Mouse (Mus musculus) megakaryocyte, embryonic 14.5 days (primary cell): Measurements from ENCODE around the gene 4930404H24Rik. TPM values are rescaled to one million over a fixed set of nuclear protein-coding genes. Genes with fewer than 3 reads are reported as not detected.

Experiments
- H3K27me3 ChIP-seq: replicated peaks from 2 replicates; pipeline ENCODE3; 2012; ENCODE audit warnings: inconsistent platforms
- H3K36me3 ChIP-seq: replicated peaks from 2 replicates; pipeline ENCODE3; 2012; ENCODE audit warnings: low read length, inconsistent platforms, mixed read lengths
- H3K4me1 ChIP-seq: 2 replicates; pipeline ENCODE4 v1.6.1; 2012; ENCODE audit warnings: inconsistent platforms
- H3K4me3 ChIP-seq: replicated peaks from 2 replicates; pipeline ENCODE3; 2012; ENCODE audit warnings: moderate library complexity, mild to moderate bottlenecking, inconsistent platforms
- H3K9me3 ChIP-seq: 2 replicates; pipeline ENCODE4 v1.6.1; 2012; ENCODE audit warnings: inconsistent platforms
- FLI1 ChIP-seq: IDR thresholded peaks from 2 replicates; pipeline ENCODE4 v1.6.1; 2012; ENCODE audit warnings: low read length, inconsistent platforms, mixed read lengths
- GATA1 ChIP-seq: IDR thresholded peaks from 3 replicates; pipeline ENCODE4 v1.6.1; 2012; ENCODE audit warnings: mixed read lengths, low read length, inconsistent platforms, borderline replicate concordance
- polyA plus RNA-seq: library from polyadenylated mRNA; stranded (reverse); fragments of >175 nt; gene quantifications from 2 replicates; pipeline ENCODE4 v1.2.3, GENCODE M21; 2012; ENCODE audit warnings: low replicate concordance; ENCODE audit not compliant: insufficient read depth

4930404H24Rik gene
- polyA plus RNA-seq, 1 experiment: 0.54 TPM

DNA sequence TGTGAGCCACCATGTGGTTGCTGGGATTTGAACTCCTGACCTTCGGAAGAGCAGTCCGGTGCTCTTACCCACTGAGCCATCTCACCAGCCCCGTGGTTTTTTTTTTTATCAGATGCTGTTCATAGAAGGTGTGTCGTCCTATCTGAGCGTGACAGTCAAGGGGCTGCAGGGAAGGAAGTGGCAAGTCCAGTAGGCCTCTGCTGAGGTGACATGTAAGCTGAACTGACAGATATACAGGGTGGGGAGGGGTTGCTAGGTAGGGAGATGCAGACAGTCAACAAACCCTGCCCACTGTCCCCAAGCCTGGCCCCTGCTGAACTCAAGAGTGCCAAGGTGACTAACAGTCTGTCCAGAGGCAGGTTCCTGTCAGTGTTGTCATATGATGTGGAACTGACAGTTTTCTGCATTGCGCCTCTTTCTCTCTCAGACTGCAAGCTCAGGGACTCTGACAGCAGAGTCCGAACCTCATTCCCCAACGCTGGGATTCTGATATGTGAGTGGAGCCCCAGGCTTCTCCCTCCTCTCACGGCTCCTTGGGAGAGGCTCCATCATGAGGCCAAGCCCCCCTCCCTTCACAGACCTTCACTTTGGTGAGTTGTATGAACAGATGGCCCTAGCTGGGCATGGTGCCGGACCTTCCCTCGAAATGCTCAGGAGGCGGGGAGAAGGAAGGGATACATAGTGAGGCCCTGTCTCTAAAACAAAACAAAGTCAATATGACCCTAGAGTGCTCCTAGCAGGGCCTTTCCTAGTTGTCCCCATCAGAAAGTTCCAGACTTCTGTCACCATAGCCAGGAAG lies 38.4 kb upstream of the 4930404H24Rik start:
- Histone ChIP-seq H3K27me3 (no peaks in the 10 kb centered on the region), H3K9me3 (no peaks in the 10 kb centered on the region), H3K4me3 (no peak overlapping the region), H3K4me1 (peaks cover 80% of the 10 kb centered on the region), H3K36me3 (peaks cover 88% of the 10 kb centered on the region)
- TF ChIP-seq FLI1: no peak
- no peak for TF ChIP-seq GATA1

DNA sequence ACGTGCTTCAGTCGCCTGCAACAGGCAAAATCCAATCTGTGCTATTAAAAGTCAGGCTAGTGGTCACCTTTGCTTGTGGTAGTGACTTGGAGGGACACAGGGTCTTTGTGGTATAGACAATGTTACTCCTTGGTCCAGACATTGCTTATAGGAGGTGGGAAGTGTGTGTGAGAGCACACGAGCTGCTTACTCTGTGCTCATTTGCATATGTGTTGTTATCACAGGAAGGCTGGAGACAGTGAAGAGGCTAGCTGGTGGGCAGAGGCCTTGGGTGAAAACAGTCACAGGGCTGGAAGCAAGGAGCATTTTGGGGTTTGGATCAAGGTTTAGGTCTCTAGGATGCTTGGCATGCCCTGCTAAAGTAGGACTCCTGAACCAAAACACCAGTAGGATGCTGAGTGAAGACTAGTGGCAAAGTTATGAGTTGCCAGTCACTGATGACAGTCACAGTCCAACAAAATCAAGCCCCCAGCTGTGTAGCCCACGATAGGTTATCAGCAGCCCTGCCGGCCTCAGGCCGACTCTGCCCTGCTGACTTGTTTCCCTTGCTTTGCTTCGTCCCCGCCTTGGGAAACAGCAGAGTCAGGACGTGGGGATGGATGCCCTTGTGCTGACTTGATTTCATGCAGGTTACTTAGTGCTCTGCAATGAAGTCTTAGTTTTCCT lies 37.6 kb upstream of the 4930404H24Rik start:
- Histone ChIP-seq H3K9me3 (no peaks in the 10 kb centered on the region), H3K36me3 (peaks cover 89% of the 10 kb centered on the region), H3K27me3 (no peaks in the 10 kb centered on the region), H3K4me1 (peaks cover 84% of the 10 kb centered on the region), H3K4me3 (no peak overlapping the region)
- TF ChIP-seq GATA1: no peak
- no peak for TF ChIP-seq FLI1

DNA sequence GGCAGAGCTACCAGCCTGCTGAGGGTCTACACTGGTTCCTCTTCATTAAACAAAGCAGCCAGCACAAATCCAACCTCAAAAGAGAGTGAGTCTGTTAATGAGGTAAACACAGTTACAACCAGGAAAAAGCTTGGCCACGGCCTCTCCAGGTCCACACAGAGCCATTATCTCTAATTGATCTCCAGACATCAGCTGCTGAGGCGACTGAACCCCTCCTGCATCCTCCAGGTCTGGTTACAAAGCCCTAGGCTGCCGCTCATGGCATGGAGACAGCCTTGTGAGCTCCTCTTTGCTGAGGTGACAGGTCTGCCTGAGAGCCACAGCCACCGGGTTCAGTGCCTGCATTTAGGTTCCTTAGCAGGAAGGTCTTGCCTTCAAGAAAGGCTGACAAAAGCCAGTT lies 35.1 kb upstream of the 4930404H24Rik start:
- H3K36me3 ChIP-seq: peaks cover 99% of the 10 kb centered on the region
- no peaks in the 10 kb centered on the region for H3K27me3 ChIP-seq
- TF ChIP-seq FLI1 (no peak), GATA1 (no peak)
- no peaks in the 10 kb centered on the region for H3K9me3 ChIP-seq
- peak overlapping the region; percentile 47 for H3K4me3 ChIP-seq
- peaks cover 98% of the 10 kb centered on the region for H3K4me1 ChIP-seq

DNA sequence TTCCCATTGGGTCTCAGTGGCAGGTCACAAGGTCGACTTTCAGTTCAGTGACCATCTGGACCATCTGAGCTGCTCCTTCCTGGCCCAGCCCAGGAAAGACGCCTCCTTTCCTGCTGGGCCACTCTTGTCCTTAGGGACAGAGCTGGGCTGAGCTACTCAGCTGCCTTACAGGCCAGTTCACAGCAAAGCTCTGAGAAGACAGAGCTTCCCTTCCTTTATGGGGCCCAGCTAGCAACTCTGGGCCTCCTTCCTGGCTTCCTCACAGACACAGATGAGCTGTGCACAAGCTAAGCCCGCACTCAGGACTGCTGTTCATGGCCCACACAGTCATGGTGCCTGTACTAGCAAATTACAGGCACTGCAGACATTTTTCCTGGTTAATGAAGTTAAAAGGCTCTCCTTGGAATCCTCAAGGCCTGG lies 34.6 kb upstream of the 4930404H24Rik start:
- Histone ChIP-seq H3K36me3 (peaks cover 99% of the 10 kb centered on the region), H3K4me1 (peaks cover 98% of the 10 kb centered on the region), H3K9me3 (no peaks in the 10 kb centered on the region), H3K27me3 (no peaks in the 10 kb centered on the region), H3K4me3 (peak overlapping the region; percentile 51)
- TF ChIP-seq FLI1 (no peak), GATA1 (no peak)

DNA sequence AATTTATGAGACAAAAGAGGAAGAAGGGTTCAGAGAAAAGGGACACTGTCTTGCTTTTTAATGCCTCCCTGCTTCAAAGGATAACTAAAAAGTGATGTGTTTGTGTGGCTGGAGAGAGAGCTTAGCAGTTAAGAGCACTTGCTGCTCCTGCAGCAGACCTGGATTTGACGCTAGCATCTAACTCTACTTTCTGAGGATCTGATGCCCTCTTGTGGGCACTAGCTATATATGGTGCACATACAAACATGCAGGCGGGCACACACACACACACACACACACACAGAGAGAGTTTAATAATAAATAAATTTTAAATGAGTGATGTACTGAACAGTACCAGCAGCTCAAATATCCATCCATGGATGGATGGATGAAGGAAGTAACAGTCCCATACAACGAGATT lies 29.3 kb upstream of the 4930404H24Rik start:
- Histone ChIP-seq H3K4me1 (peaks cover 80% of the 10 kb centered on the region), H3K9me3 (no peaks in the 10 kb centered on the region), H3K27me3 (no peaks in the 10 kb centered on the region), H3K36me3 (peaks cover 96% of the 10 kb centered on the region), H3K4me3 (no peak overlapping the region)
- no peak for TF ChIP-seq GATA1
- TF ChIP-seq FLI1: no peak

DNA sequence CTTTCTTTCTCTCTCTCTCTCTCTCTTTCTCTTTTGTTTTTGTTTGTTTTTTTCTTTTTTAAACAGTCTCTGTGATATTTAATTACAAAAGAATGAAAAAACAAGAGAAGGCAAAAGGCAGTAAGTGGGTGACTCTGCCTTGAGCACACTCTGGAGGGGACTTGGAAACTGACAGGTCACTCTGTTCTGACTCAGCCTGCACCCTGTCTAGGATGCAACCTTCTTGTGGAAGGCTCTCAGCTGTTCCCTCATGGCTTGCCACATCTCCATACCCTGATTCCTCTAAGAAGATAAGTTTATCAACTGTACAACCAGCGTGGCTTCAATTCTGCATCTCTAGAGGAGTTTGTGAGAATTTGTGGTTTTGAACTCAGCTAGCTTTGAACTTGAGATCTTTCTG lies 25.2 kb upstream of the 4930404H24Rik start:
- Histone ChIP-seq H3K36me3 (peaks cover 96% of the 10 kb centered on the region), H3K4me1 (peaks cover 79% of the 10 kb centered on the region), H3K27me3 (no peaks in the 10 kb centered on the region), H3K4me3 (no peak overlapping the region), H3K9me3 (no peaks in the 10 kb centered on the region)
- no peak for TF ChIP-seq FLI1
- TF ChIP-seq GATA1: no peak

DNA sequence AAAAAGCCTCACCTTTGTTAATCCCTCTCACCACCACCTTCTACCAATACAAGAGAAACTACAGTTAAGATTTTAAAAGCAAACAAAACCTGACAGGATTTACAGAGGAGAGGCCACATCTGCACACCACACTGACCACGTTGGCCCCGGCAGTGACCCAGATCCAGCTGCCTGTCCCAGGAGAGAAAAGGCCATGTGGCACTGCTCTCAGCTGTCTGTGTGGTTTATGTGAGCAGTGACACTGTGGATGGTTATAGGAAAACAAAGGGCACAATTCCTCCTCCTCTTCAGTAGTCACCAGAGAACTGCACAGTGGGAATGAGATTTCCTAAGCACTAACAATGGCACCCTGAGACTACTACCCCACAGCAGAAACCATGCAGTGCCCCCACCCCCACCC lies 23.3 kb upstream of the 4930404H24Rik start:
- H3K36me3 ChIP-seq: peaks cover 96% of the 10 kb centered on the region

DNA sequence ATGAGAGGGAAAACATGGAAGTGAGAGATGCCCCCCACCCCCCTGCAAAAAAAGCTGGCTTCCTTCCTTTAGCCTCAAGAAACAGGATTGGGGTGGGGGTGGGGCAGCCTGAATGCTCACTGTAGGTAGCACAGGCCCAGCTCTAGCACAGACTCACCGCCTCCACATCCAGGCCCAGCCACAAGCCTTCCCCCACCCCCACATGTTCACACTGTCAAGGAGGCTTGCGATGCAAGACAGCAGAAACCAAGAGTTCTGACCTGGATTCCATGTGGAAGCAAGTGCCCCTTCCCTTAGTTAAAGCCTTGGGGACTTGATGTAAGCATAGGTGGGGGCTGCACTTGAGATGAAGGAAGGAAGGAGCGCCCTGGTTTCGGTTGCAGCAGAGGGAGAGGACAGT lies 22.8 kb upstream of the 4930404H24Rik start:
- H3K27me3 ChIP-seq: no peaks in the 10 kb centered on the region
- peaks cover 89% of the 10 kb centered on the region for H3K4me1 ChIP-seq
- no peaks in the 10 kb centered on the region for H3K9me3 ChIP-seq
- no peak overlapping the region for H3K4me3 ChIP-seq
- peaks cover 96% of the 10 kb centered on the region for H3K36me3 ChIP-seq
- TF ChIP-seq GATA1 (no peak), FLI1 (no peak)

More for the DNA sequence above, 23.3 kb upstream of the 4930404H24Rik start:
- Histone ChIP-seq H3K9me3 (no peaks in the 10 kb centered on the region), H3K27me3 (no peaks in the 10 kb centered on the region), H3K4me1 (peaks cover 89% of the 10 kb centered on the region), H3K4me3 (no peak overlapping the region)
- TF ChIP-seq GATA1 (no peak), FLI1 (no peak)

DNA sequence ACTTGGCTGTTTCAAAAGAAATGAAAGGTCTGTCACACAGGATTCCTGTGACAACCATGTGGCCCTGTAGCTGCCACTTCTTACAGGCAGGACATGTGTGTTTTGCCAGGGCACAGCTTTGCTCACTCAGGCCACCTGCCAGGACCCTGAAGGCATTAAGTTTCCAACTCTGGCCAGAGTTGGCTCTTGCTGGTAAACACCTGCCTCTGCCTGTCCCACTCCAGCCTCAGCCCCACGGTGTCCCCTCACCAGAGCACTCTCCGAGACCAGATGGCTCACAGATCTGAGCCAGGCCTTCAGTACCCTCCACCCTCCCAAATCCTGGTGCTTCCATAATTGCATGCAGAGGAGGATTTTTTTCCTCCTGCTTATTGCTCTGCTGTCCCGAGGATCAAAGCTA lies 21.6 kb upstream of the 4930404H24Rik start:
- H3K4me1 ChIP-seq: peaks cover 91% of the 10 kb centered on the region
- no peak overlapping the region for H3K4me3 ChIP-seq
- no peaks in the 10 kb centered on the region for H3K27me3 ChIP-seq
- no peaks in the 10 kb centered on the region for H3K9me3 ChIP-seq
- TF ChIP-seq GATA1 (no peak), FLI1 (no peak)
- H3K36me3 ChIP-seq: peaks cover 98% of the 10 kb centered on the region
